Mouse (Mus musculus) embryonic fibroblast, embryonic 13.5 days (primary cell): ENCODE data around the gene Stk32c.

Experiments used
- CTCF ChIP-seq: IDR thresholded peaks from 2 replicates; pipeline ENCODE4 v1.5.1; 2011; ENCODE audit warnings: mild to moderate bottlenecking, control low read depth, low read length, moderate library complexity, borderline replicate concordance; ENCODE audit not compliant: insufficient read depth
- POLR2A ChIP-seq: IDR thresholded peaks from 2 replicates; pipeline ENCODE4 v1.6.1; 2011; ENCODE audit warnings: low read depth, mild to moderate bottlenecking, control low read depth, low read length, moderate library complexity

GRCm38 (mm10) chr7:139190616-139191015, 22.5 kb downstream of the Stk32c start:
- TF ChIP-seq POLR2A: no peak
- no peak for TF ChIP-seq CTCF
